Mouse (Mus musculus) forebrain, embryonic 16.5 days (tissue): ENCODE measurements around the gene Dock4. TPM values are rescaled to one million over a fixed set of nuclear protein-coding genes. Genes with fewer than 3 reads are reported as not detected.

Experiments
- ATAC-seq: fragments of 200-750 bp; cut with Nextera tagmentation; 2 replicates; pipeline ENCODE4 v1.8.0; 2017; ENCODE audit warnings: mild to moderate bottlenecking, moderate library complexity
- H3K27ac ChIP-seq: fragments of 300-500 bp; sonication (generic); 2 replicates; pipeline ENCODE4 v1.5.1; 2014; ENCODE audit warnings: low read length, control low read depth
- H3K27me3 ChIP-seq: fragments of 300-500 bp; sonication (generic); replicated peaks from 2 replicates; pipeline ENCODE4 v1.6.1; 2014; ENCODE audit warnings: low read length; ENCODE audit not compliant: control insufficient read depth, insufficient read depth
- H3K36me3 ChIP-seq: fragments of 300-500 bp; sonication (generic); 2 replicates; pipeline ENCODE4 v1.6.1; 2014; ENCODE audit not compliant: control insufficient read depth, insufficient read depth
- H3K4me1 ChIP-seq: fragments of 300-500 bp; sonication (generic); replicated peaks from 2 replicates; pipeline ENCODE4 v1.6.1; 2014; ENCODE audit warnings: low read length; ENCODE audit not compliant: control insufficient read depth, insufficient read depth
- H3K4me2 ChIP-seq: fragments of 300-500 bp; sonication (generic); 2 replicates; pipeline ENCODE4 v1.6.1; 2014; ENCODE audit warnings: mild to moderate bottlenecking, low read length, control low read depth
- H3K4me3 ChIP-seq: fragments of 300-500 bp; sonication (generic); replicated peaks from 2 replicates; pipeline ENCODE4 v1.5.1; 2014; ENCODE audit warnings: mild to moderate bottlenecking, low read length, control low read depth
- H3K9ac ChIP-seq: fragments of 300-500 bp; sonication (generic); replicated peaks from 2 replicates; pipeline ENCODE4 v1.6.1; 2014; ENCODE audit warnings: low read depth, low read length, control low read depth
- H3K9me3 ChIP-seq: fragments of 300-500 bp; sonication (generic); 2 replicates; pipeline ENCODE4 v1.6.1; 2016; ENCODE audit warnings: low read length; ENCODE audit not compliant: control insufficient read depth
- WGBS: fragments of 180-500 bp; shearing (Covaris S2); extraction: QIAGEN DNeasy Blood & Tissue Kit; methylation state at CpG from one replicate; pipeline ENCODE4 v1.1.7; 2014; 5-methylcytosine and 5-hydroxymethylcytosine counted together
- polyA plus RNA-seq: library from polyadenylated mRNA; unstranded; fragments of >200 nt; fragmentation: Nextera tagmentation; extraction: Ambion mirVana; gene quantifications from 2 replicates; pipeline ENCODE4 v1.2.1, GENCODE M21; 2015

Dock4 gene
- polyA plus RNA-seq, 1 experiment from 2014 or later = 41.6 TPM

GRCm38 (mm10) chr12:40635991-40636390 is 190.2 kb downstream of the Dock4 start:
- Histone ChIP-seq H3K4me3 (no peak overlapping the region), H3K9ac (no peak overlapping the region), H3K36me3 (peaks cover 3% of the 10 kb centered on the region; the same call in 1 of the 2 replicates), H3K4me1 (no peaks in the 10 kb centered on the region), H3K27me3 (no peaks in the 10 kb centered on the region), H3K4me2 (no peak overlapping the region), H3K27ac (no peak overlapping the region), H3K9me3 (no peaks in the 10 kb centered on the region)
- ATAC-seq = no peak
- WGBS = 94% methylated on average over 6 of the region's 6 CpGs

- Histone ChIP-seq H3K27ac (no peak overlapping the region), H3K9ac (no peak overlapping the region), H3K4me1 (no peaks in the 10 kb centered on the region), H3K9me3 (no peaks in the 10 kb centered on the region), H3K36me3 (peaks cover 5% of the 10 kb centered on the region; the same call in 1 of the 2 replicates), H3K27me3 (no peaks in the 10 kb centered on the region), H3K4me2 (no peak overlapping the region), H3K4me3 (no peak overlapping the region)
- 86% methylated on average over 2 of the region's 2 CpGs for WGBS
- ATAC-seq = no peak
These were observed 191.7 kb downstream of the Dock4 start for GRCm38 (mm10) chr12:40637427-40637826.

- Histone ChIP-seq H3K4me1 (no peaks in the 10 kb centered on the region), H3K4me3 (no peak overlapping the region), H3K4me2 (no peak overlapping the region), H3K27ac (no peak overlapping the region), H3K27me3 (no peaks in the 10 kb centered on the region), H3K36me3 (peaks cover 2% of the 10 kb centered on the region; the same call in 1 of the 2 replicates), H3K9me3 (no peaks in the 10 kb centered on the region), H3K9ac (no peak overlapping the region)
- ATAC-seq = no peak
- WGBS = 86% methylated on average over 6 of the region's 6 CpGs
These were observed 200.1 kb downstream of the Dock4 start for GRCm38 (mm10) chr12:40645869-40646268.

GRCm38 (mm10) chr12:40654312-40654711 is 208.6 kb downstream of the Dock4 start:
- ATAC-seq = no peak
- Histone ChIP-seq H3K9ac (no peak overlapping the region), H3K4me3 (no peak overlapping the region), H3K9me3 (no peaks in the 10 kb centered on the region), H3K4me2 (no peak overlapping the region), H3K36me3 (no peaks in the 10 kb centered on the region), H3K27me3 (no peaks in the 10 kb centered on the region), H3K27ac (no peak overlapping the region), H3K4me1 (no peaks in the 10 kb centered on the region)
- WGBS = 87% methylated on average over 2 of the region's 2 CpGs

GRCm38 (mm10) chr12:40655861-40656260 is 210.1 kb downstream of the Dock4 start:
- no peaks in the 10 kb centered on the region for H3K4me1 ChIP-seq
- H3K9ac ChIP-seq = no peak overlapping the region
- no peak overlapping the region for H3K27ac ChIP-seq
- 98% methylated on average over 2 of the region's 2 CpGs for WGBS
- no peak overlapping the region for H3K4me2 ChIP-seq
- H3K36me3 ChIP-seq = no peaks in the 10 kb centered on the region
- H3K9me3 ChIP-seq = no peaks in the 10 kb centered on the region
- H3K27me3 ChIP-seq = no peaks in the 10 kb centered on the region
- ATAC-seq = no peak
- no peak overlapping the region for H3K4me3 ChIP-seq

- no peaks in the 10 kb centered on the region for H3K9me3 ChIP-seq
- WGBS = 52% methylated on average over 5 of the region's 5 CpGs
- no peaks in the 10 kb centered on the region for H3K27me3 ChIP-seq
- ATAC-seq = no peak
- H3K4me3 ChIP-seq = no peak overlapping the region
- no peaks in the 10 kb centered on the region for H3K4me1 ChIP-seq
- no peaks in the 10 kb centered on the region for H3K36me3 ChIP-seq
- H3K4me2 ChIP-seq = no peak overlapping the region
- H3K27ac ChIP-seq = no peak overlapping the region
- no peak overlapping the region for H3K9ac ChIP-seq
These were observed 210.7 kb downstream of the Dock4 start for GRCm38 (mm10) chr12:40656438-40656837.

GRCm38 (mm10) chr12:40657229-40657885 is 211.6 kb downstream of the Dock4 start:
- H3K9me3 ChIP-seq = no peaks in the 10 kb centered on the region
- H3K27ac ChIP-seq = no peak overlapping the region
- no peaks in the 10 kb centered on the region for H3K4me1 ChIP-seq
- H3K27me3 ChIP-seq = no peaks in the 10 kb centered on the region
- H3K9ac ChIP-seq = no peak overlapping the region
- WGBS = 48% methylated on average over 4 of the region's 4 CpGs
- H3K4me2 ChIP-seq = no peak overlapping the region
- ATAC-seq = no peak
- no peaks in the 10 kb centered on the region for H3K36me3 ChIP-seq
- no peak overlapping the region for H3K4me3 ChIP-seq

- no peak overlapping the region for H3K27ac ChIP-seq
- 71% methylated on average over 6 of the region's 6 CpGs for WGBS
These were observed 213.9 kb downstream of the Dock4 start for GRCm38 (mm10) chr12:40659689-40660088.

GRCm38 (mm10) chr12:40669460-40669859 is 223.7 kb downstream of the Dock4 start:
- H3K4me1 ChIP-seq = no peaks in the 10 kb centered on the region
- ATAC-seq = no peak
- no peak overlapping the region for H3K4me2 ChIP-seq
- H3K36me3 ChIP-seq = peaks cover 4% of the 10 kb centered on the region; the same call in 1 of the 2 replicates
- H3K27ac ChIP-seq = no peak overlapping the region
- no peaks in the 10 kb centered on the region for H3K27me3 ChIP-seq
- 93% methylated on average over 2 of the region's 2 CpGs for WGBS
- H3K9ac ChIP-seq = no peak overlapping the region
- no peaks in the 10 kb centered on the region for H3K9me3 ChIP-seq
- H3K4me3 ChIP-seq = no peak overlapping the region

More at GRCm38 (mm10) chr12:40659689-40660088, 213.9 kb downstream of the Dock4 start:
- no peak overlapping the region for H3K4me2 ChIP-seq
- ATAC-seq = no peak
- H3K4me3 ChIP-seq = no peak overlapping the region
- no peaks in the 10 kb centered on the region for H3K9me3 ChIP-seq
- H3K9ac ChIP-seq = no peak overlapping the region
- H3K4me1 ChIP-seq = no peaks in the 10 kb centered on the region
- no peaks in the 10 kb centered on the region for H3K27me3 ChIP-seq
- H3K36me3 ChIP-seq = no peaks in the 10 kb centered on the region

- H3K4me1 ChIP-seq = no peaks in the 10 kb centered on the region
- H3K27me3 ChIP-seq = no peaks in the 10 kb centered on the region
- H3K9me3 ChIP-seq = no peaks in the 10 kb centered on the region
- peaks cover 4% of the 10 kb centered on the region; the same call in 1 of the 2 replicates for H3K36me3 ChIP-seq
- ATAC-seq = no peak
- H3K27ac ChIP-seq = no peak overlapping the region
- no peak overlapping the region for H3K9ac ChIP-seq
- H3K4me3 ChIP-seq = no peak overlapping the region
- no peak overlapping the region for H3K4me2 ChIP-seq
These were observed 225.0 kb downstream of the Dock4 start for GRCm38 (mm10) chr12:40670766-40671165.
